Mouse (Mus musculus) heart, embryonic 14.5 days (tissue): ENCODE measurements around the gene Olfr399. TPM values are rescaled to one million over a fixed set of nuclear protein-coding genes. Genes with fewer than 3 reads are reported as not detected.

Experiments
- ATAC-seq: fragments of 200-750 bp; cut with Nextera tagmentation; 2 replicates; pipeline ENCODE4 v1.8.0; 2017; ENCODE audit warnings: low read depth, moderate TSS enrichment; ENCODE audit not compliant: insufficient number of reproducible peaks, insufficient read depth, low FRiP score
- H3K27ac ChIP-seq, 2 experiments: fragments of 200-500 bp in 1 of 2; fragments of 300-500 bp in 1 of 2; sonication (generic) in 1 of 2; replicated peaks in 1 of 2; 2 replicates each; pipeline ENCODE4 v1.5.1; 2012 to 2014; ENCODE audit warnings: low read depth in 2 of 2, low read length in 2 of 2, control low read depth in 1 of 2, mild to moderate bottlenecking in 1 of 2, mixed read lengths in 1 of 2; ENCODE audit not compliant: control insufficient read depth in 1 of 2, insufficient read depth in 1 of 2
- H3K27me3 ChIP-seq: fragments of 300-500 bp; sonication (generic); 2 replicates; pipeline ENCODE4 v1.6.1; 2014; ENCODE audit warnings: mild to moderate bottlenecking, low read length, control low read depth; ENCODE audit not compliant: control insufficient read depth, insufficient read depth
- H3K36me3 ChIP-seq: fragments of 300-500 bp; sonication (generic); 2 replicates; pipeline ENCODE4 v1.6.1; 2014; ENCODE audit warnings: mild to moderate bottlenecking, control low read depth, low read length, mixed read lengths; ENCODE audit not compliant: control insufficient read depth, insufficient read depth
- H3K4me1 ChIP-seq, 2 experiments: fragments of 200-500 bp in 1 of 2; fragments of 300-500 bp in 1 of 2; sonication (generic) in 1 of 2; 2 replicates each; pipeline ENCODE4 v1.6.1; 2012 to 2014; ENCODE audit warnings: low read length in 2 of 2, control low read depth in 1 of 2, mixed read lengths in 1 of 2; ENCODE audit not compliant: control insufficient read depth in 2 of 2, insufficient read depth in 2 of 2
- H3K4me2 ChIP-seq: fragments of 300-500 bp; sonication (generic); 2 replicates; pipeline ENCODE4 v1.6.1; 2014; ENCODE audit warnings: mild to moderate bottlenecking, low read length
- H3K4me3 ChIP-seq, 2 experiments: fragments of 200-500 bp in 1 of 2; fragments of 300-500 bp in 1 of 2; sonication (generic) in 1 of 2; 2 replicates each; pipeline ENCODE4 v1.5.1; 2012 to 2014; ENCODE audit warnings: low read length in 2 of 2, mild to moderate bottlenecking in 2 of 2, control low read depth in 1 of 2, low read depth in 1 of 2, moderate library complexity in 1 of 2; ENCODE audit not compliant: control insufficient read depth in 1 of 2, insufficient read depth in 1 of 2
- H3K9ac ChIP-seq: fragments of 300-500 bp; sonication (generic); 2 replicates; pipeline ENCODE4 v1.6.1; 2014; ENCODE audit warnings: mild to moderate bottlenecking, low read length
- H3K9me3 ChIP-seq: fragments of 300-500 bp; sonication (generic); 2 replicates; pipeline ENCODE4 v1.6.1; 2016; ENCODE audit warnings: low read length, control low read depth; ENCODE audit not compliant: control insufficient read depth
- WGBS: fragments of 180-500 bp; shearing (Covaris S2); extraction: QIAGEN DNeasy Blood & Tissue Kit; methylation state at CpG from one replicate; pipeline ENCODE4 v1.1.7; 2014; 5-methylcytosine and 5-hydroxymethylcytosine counted together
- polyA plus RNA-seq: library from polyadenylated mRNA; unstranded; fragments of >200 nt; fragmentation: Nextera tagmentation; extraction: Ambion mirVana; gene quantifications from 2 replicates; pipeline ENCODE4 v1.2.1, GENCODE M21; 2014

Olfr399 gene
- polyA plus RNA-seq = not detected in 2 replicates

DNA sequence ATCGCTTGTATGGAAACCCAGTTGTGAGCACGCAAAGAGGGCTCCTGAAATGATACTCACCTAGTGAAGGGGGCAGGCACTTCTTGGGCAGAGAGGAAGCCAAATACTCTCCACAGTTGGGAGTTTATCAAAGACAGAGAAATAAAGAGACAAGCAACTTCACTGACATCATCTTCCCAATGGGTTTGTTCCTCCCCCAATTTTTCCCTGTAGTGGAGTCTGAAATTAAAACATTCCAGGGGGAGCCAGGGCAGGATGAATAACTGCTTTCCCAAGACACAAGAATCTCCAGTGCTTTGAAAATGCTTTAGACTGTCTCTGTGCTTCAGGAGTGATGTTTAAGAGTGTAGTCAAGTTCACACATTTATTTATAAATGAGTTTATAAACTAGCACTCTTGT lies at the start of gene Olfr399, which contains the start of gene Olfr139:
Gene Olfr399, minus strand, starts transcription at position 165 of the 400 bp plus-strand sequence.
Gene Olfr139, minus strand, starts transcription at position 101 of the 400 bp plus-strand sequence.
- Histone ChIP-seq H3K9ac (no peak within 1 kb of the TSS), H3K27me3 (no peaks in the 10 kb centered on the region), H3K36me3 (no peaks in the 10 kb centered on the region), H3K4me1 (no peaks in the 10 kb centered on the region), H3K4me2 (no peak within 1 kb of the TSS), H3K27ac (no peak within 1 kb of the TSS), H3K4me3 (no peak within 1 kb of the TSS), H3K9me3 (peaks cover 20% of the 10 kb centered on the region)
- WGBS = 74% methylated on average over 2 of the region's 2 CpGs
- ATAC-seq = no peak

DNA sequence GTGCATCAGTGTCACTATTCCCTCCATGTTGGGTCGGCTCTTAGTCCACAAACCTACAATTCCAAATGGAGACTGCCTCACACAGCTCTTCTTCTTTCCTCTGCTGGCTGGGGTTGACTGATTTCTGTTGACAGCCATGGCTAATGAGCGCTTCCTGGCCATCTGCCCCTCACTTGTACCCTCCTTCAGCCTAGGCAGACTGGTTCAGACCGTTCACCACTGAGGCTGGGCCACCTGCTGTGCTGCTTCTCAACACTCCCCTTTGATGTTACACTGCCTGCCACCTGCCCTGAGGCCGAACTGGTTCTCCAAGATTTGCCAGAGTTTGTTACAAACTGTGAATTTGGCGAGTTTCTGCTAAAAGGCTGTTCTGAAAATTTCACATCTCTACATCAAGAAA lies 48.7 kb upstream of the Olfr399 start:
- H3K4me3 ChIP-seq = no peak overlapping the region
- WGBS = 22% methylated on average over 5 of the region's 5 CpGs
- no peaks in the 10 kb centered on the region for H3K27me3 ChIP-seq

DNA sequence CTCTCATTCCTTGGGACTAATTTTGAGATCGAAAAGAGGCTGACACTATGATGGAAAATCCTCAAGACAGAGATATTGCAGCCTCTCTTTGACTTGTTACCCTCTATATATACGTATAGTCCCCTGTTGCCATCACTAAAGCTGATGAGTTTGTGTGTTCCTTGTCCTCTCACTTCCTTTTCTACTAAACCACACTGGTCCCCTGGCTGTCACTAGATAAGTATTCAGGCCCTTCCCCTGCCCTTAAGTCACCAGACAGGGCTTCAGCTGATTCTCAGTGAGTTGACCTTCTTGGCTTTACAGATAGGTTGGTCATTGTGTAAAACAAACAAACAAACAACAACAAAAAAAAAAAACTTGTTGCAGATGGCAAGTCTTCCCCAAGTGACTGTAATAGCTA lies 45.1 kb upstream of the Olfr399 start:
- Histone ChIP-seq H3K36me3 (no peaks in the 10 kb centered on the region), H3K4me2 (no peak overlapping the region), H3K27ac (no peak overlapping the region), H3K27me3 (no peaks in the 10 kb centered on the region), H3K9me3 (peaks cover 6% of the 10 kb centered on the region; the same call in 1 of the 2 replicates), H3K4me1 (no peaks in the 10 kb centered on the region), H3K4me3 (no peak overlapping the region), H3K9ac (no peak overlapping the region)
- ATAC-seq = no peak
- 39% methylated on average over 2 of the region's 2 CpGs for WGBS

More for the DNA sequence above, 48.7 kb upstream of the Olfr399 start:
- H3K27ac ChIP-seq = no peak overlapping the region
- no peak overlapping the region for H3K4me2 ChIP-seq
- ATAC-seq = no peak
- peaks cover 10% of the 10 kb centered on the region; the same call in 1 of the 2 replicates for H3K9me3 ChIP-seq
- no peak overlapping the region for H3K9ac ChIP-seq
- no peaks in the 10 kb centered on the region for H3K36me3 ChIP-seq
- no peaks in the 10 kb centered on the region for H3K4me1 ChIP-seq

DNA sequence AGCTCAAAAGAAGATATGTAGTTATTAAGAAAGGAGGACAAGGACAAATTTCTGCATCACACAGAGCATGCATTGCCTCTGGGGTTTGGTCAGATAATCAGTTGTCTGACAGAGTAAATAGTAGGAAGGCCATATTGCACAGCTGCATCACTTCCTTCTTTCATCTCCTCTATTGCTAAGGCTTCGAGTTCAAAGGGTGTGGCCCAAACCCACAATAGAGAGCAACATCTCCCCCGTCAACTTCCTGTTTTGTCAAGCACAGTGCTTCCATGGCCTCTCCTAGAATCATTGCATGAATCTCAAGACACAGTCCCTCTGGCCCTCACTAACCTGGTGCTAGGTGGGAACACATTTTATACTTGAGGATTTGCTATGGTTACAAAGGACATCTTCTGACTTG lies 44.3 kb upstream of the Olfr399 start:
- Histone ChIP-seq H3K36me3 (no peaks in the 10 kb centered on the region), H3K9me3 (peaks cover 6% of the 10 kb centered on the region; the same call in 1 of the 2 replicates), H3K4me3 (no peak overlapping the region), H3K4me1 (no peaks in the 10 kb centered on the region), H3K9ac (no peak overlapping the region), H3K4me2 (no peak overlapping the region), H3K27ac (no peak overlapping the region), H3K27me3 (no peaks in the 10 kb centered on the region)
- 59% methylated on average over 2 of the region's 2 CpGs for WGBS
- ATAC-seq = no peak

DNA sequence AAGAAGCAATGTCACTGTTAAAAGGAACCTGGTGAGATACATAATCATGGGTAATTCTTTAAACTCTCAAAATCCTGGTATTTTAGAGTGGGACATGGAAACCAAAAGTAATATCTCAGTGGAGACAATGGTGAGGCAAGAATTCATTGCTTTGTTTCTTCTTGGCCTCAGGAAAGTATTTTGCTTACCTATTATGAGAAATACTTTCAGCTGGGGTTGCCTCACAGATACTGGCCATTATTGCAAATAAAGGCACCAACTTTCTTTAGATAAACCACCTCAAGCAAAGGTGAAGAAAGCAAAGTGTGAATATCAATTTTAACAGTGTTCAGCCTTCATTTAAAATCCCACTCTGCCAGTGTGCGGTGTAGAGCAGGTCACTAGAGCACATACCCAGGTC lies 13.2 kb upstream of the Olfr399 start, which contains the start of gene Zfp616:
Gene Zfp616, plus strand, starts transcription at position 301 of the 400 bp plus-strand sequence.
- H3K36me3 ChIP-seq = no peaks in the 10 kb centered on the region

DNA sequence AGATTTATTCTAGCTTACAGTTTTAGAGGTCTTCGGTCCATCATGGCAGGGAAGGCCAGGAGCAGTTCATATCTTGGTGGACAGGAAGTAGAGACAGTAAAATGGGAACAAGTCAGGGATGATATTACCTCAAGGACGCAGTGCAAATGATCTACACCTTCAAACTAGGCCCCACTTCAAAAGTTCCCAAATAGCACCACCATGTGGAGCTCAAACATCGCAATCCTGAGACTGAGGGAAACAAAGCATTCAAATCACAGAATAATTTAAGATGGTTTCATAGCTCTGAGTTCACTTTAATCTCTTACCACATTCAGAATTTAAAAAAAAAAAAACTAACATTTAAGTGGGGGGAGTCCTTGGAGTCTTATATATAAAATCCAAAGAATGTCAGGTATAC lies 5.1 kb downstream of the Olfr399 start:
- WGBS = 69% methylated on average over 3 of the region's 3 CpGs

More for the DNA sequence above, 13.2 kb upstream of the Olfr399 start, which contains the start of gene Zfp616:
- Histone ChIP-seq H3K9me3 (peaks cover 9% of the 10 kb centered on the region), H3K4me3 (no peak within 1 kb of the TSS), H3K9ac (no peak within 1 kb of the TSS), H3K27ac (no peak within 1 kb of the TSS), H3K4me2 (no peak within 1 kb of the TSS), H3K27me3 (no peaks in the 10 kb centered on the region), H3K4me1 (no peaks in the 10 kb centered on the region)
- ATAC-seq = no peak
- WGBS = 84% methylated on average over 1 of the region's 1 CpGs

More for the DNA sequence above, 5.1 kb downstream of the Olfr399 start:
- no peak for ATAC-seq
- no peaks in the 10 kb centered on the region for H3K4me1 ChIP-seq
- no peaks in the 10 kb centered on the region for H3K27me3 ChIP-seq
- peaks cover 16% of the 10 kb centered on the region for H3K9me3 ChIP-seq
- H3K27ac ChIP-seq = no peak overlapping the region
- no peak overlapping the region for H3K4me3 ChIP-seq
- H3K4me2 ChIP-seq = no peak overlapping the region
- no peak overlapping the region for H3K9ac ChIP-seq
- no peaks in the 10 kb centered on the region for H3K36me3 ChIP-seq

Other genes with a start within 250 kb of the Olfr399 start
- gene Olfr392, start 239.6 kb downstream of the Olfr399 start, polyA plus RNA-seq = not detected in 2 replicates
- not detected in 2 replicates for gene Olfr393, start 205.2 kb downstream of the Olfr399 start, polyA plus RNA-seq
- gene Olfr394, start 165.8 kb downstream of the Olfr399 start, polyA plus RNA-seq = not detected in 2 replicates
- gene Olfr395, start 147.3 kb downstream of the Olfr399 start, polyA plus RNA-seq = not detected in 2 replicates
- not detected in 2 replicates for gene Olfr23, start 119.9 kb downstream of the Olfr399 start, polyA plus RNA-seq
- gene Olfr397, start 95.8 kb downstream of the Olfr399 start, polyA plus RNA-seq = not detected in 2 replicates
- gene Olfr398, start 66.2 kb downstream of the Olfr399 start, polyA plus RNA-seq = not detected in 2 replicates
- gene Olfr139, start 64 bp downstream of the Olfr399 start, polyA plus RNA-seq = not detected in 2 replicates
- not detected in 2 replicates for gene Zfp616, start 13.3 kb upstream of the Olfr399 start, polyA plus RNA-seq
- not detected in 2 replicates for gene Olfr401, start 57.1 kb upstream of the Olfr399 start, polyA plus RNA-seq
- not detected in 2 replicates for gene Olfr402, start 96.9 kb upstream of the Olfr399 start, polyA plus RNA-seq
- gene Olfr403, start 129.6 kb upstream of the Olfr399 start, polyA plus RNA-seq = not detected in 2 replicates
- not detected in 2 replicates for gene Olfr43, start 154.8 kb upstream of the Olfr399 start, polyA plus RNA-seq
- gene Olfr406, start 203.2 kb upstream of the Olfr399 start, polyA plus RNA-seq = not detected in 2 replicates
- not detected in 2 replicates for gene Olfr59, start 227.1 kb upstream of the Olfr399 start, polyA plus RNA-seq